Mouse (Mus musculus) midbrain, embryonic 14.5 days (tissue): Measurements from ENCODE around the gene Fam89b. TPM values are rescaled to one million over a fixed set of nuclear protein-coding genes. Genes with fewer than 3 reads are reported as not detected.

Source experiments
- ATAC-seq: fragments of 200-750 bp; cut with Nextera tagmentation; 2 replicates; pipeline ENCODE4 v1.8.0; 2017; ENCODE audit warnings: moderate number of reproducible peaks, moderate library complexity; ENCODE audit not compliant: low FRiP score, low TSS enrichment
- DNase-seq: peaks from one replicate; pipeline ENCODE4 v3.0.0-alpha.2; 2015
- H3K27ac ChIP-seq: fragments of 300-500 bp; sonication (generic); replicated peaks from 2 replicates; pipeline ENCODE4 v1.5.1; 2014; ENCODE audit warnings: mild to moderate bottlenecking, low read depth, low read length, moderate library complexity
- H3K27me3 ChIP-seq: fragments of 300-500 bp; sonication (generic); 2 replicates; pipeline ENCODE4 v1.6.1; 2014; ENCODE audit warnings: low read length, control low read depth, mixed read lengths; ENCODE audit not compliant: control insufficient read depth, insufficient read depth
- H3K36me3 ChIP-seq: fragments of 300-500 bp; sonication (generic); 2 replicates; pipeline ENCODE4 v1.6.1; 2014; ENCODE audit warnings: low read length, control low read depth; ENCODE audit not compliant: control insufficient read depth, insufficient read depth
- H3K4me1 ChIP-seq: fragments of 300-500 bp; sonication (generic); 2 replicates; pipeline ENCODE4 v1.6.1; 2014; ENCODE audit warnings: mild to moderate bottlenecking, antibody characterized with exemption, low read length, control low read depth; ENCODE audit not compliant: control insufficient read depth, insufficient read depth
- H3K4me2 ChIP-seq: fragments of 300-500 bp; sonication (generic); 2 replicates; pipeline ENCODE4 v1.6.1; 2014; ENCODE audit warnings: mild to moderate bottlenecking, low read length, moderate library complexity
- H3K4me3 ChIP-seq: fragments of 300-500 bp; sonication (generic); replicated peaks from 2 replicates; pipeline ENCODE4 v1.5.1; 2014; ENCODE audit warnings: low read depth, low read length
- H3K9ac ChIP-seq: fragments of 300-500 bp; sonication (generic); replicated peaks from 2 replicates; pipeline ENCODE4 v1.6.1; 2014; ENCODE audit warnings: mild to moderate bottlenecking, low read length, moderate library complexity
- H3K9me3 ChIP-seq: fragments of 300-500 bp; sonication (generic); 2 replicates; pipeline ENCODE4 v1.6.1; 2016; ENCODE audit warnings: low read length, control low read depth, mixed read lengths; ENCODE audit not compliant: control insufficient read depth
- WGBS: fragments of 180-500 bp; shearing (Covaris S2); extraction: QIAGEN DNeasy Blood & Tissue Kit; methylation state at CpG from one replicate; pipeline ENCODE4 v1.1.7; 2014; 5-methylcytosine and 5-hydroxymethylcytosine counted together
- polyA plus RNA-seq: library from polyadenylated mRNA; unstranded; fragments of >200 nt; fragmentation: Nextera tagmentation; extraction: Ambion mirVana; gene quantifications from 2 replicates; pipeline ENCODE4 v1.2.1, GENCODE M21; 2014

Fam89b gene
- polyA plus RNA-seq, 1 experiment from 2014 or later: 169 TPM

- H3K36me3 ChIP-seq: peaks cover 75% of the 10 kb centered on the region
- WGBS: 79% methylated on average over 8 of the region's 8 CpGs
Measured at GRCm38 (mm10) chr19:5710581-5710980, 18.9 kb downstream of the Fam89b start.

GRCm38 (mm10) chr19:5710068-5710467, 19.4 kb downstream of the Fam89b start:
- Histone ChIP-seq H3K36me3 (peaks cover 74% of the 10 kb centered on the region), H3K4me1 (no peaks in the 10 kb centered on the region), H3K9ac (no peak overlapping the region), H3K4me2 (no peak overlapping the region), H3K4me3 (no peak overlapping the region), H3K27ac (no peak overlapping the region), H3K9me3 (no peaks in the 10 kb centered on the region), H3K27me3 (no peaks in the 10 kb centered on the region)
- ATAC-seq (no peak), DNase-seq (no peak)
- 97% methylated on average over 6 of the region's 6 CpGs for WGBS

More at GRCm38 (mm10) chr19:5710581-5710980, 18.9 kb downstream of the Fam89b start:
- no peak for ATAC-seq
- Histone ChIP-seq H3K4me1 (no peaks in the 10 kb centered on the region), H3K27me3 (no peaks in the 10 kb centered on the region), H3K27ac (no peak overlapping the region), H3K4me3 (no peak overlapping the region), H3K9ac (no peak overlapping the region), H3K4me2 (no peak overlapping the region), H3K9me3 (no peaks in the 10 kb centered on the region)
- no peak for DNase-seq

- peaks cover 67% of the 10 kb centered on the region for H3K36me3 ChIP-seq
- H3K27me3 ChIP-seq: no peaks in the 10 kb centered on the region
- H3K9ac ChIP-seq: no peak overlapping the region
- no peaks in the 10 kb centered on the region for H3K4me1 ChIP-seq
- ATAC-seq (no peak; the same call in 1 of the 2 replicates), DNase-seq (no peak)
- no peak overlapping the region for H3K27ac ChIP-seq
- no peaks in the 10 kb centered on the region for H3K9me3 ChIP-seq
- 49% methylated on average over 10 of the region's 10 CpGs for WGBS
- H3K4me3 ChIP-seq: no peak overlapping the region
- no peak overlapping the region for H3K4me2 ChIP-seq
Measured at GRCm38 (mm10) chr19:5704801-5705571, 24.5 kb downstream of the Fam89b start.

- no peaks in the 10 kb centered on the region for H3K9me3 ChIP-seq
- H3K4me2 ChIP-seq: no peak within 1 kb of the TSS
- no peak for ATAC-seq
- no peaks in the 10 kb centered on the region for H3K27me3 ChIP-seq
- H3K4me1 ChIP-seq: no peaks in the 10 kb centered on the region
- no peak within 1 kb of the TSS for H3K27ac ChIP-seq
- DNase-seq: no peak
- 80% methylated on average over 17 of the region's 17 CpGs for WGBS
- peaks cover 69% of the 10 kb centered on the region for H3K36me3 ChIP-seq
- no peak within 1 kb of the TSS for H3K4me3 ChIP-seq
- no peak within 1 kb of the TSS for H3K9ac ChIP-seq
Measured at GRCm38 (mm10) chr19:5704163-5704800, 25.2 kb downstream of the Fam89b start, which contains the start of gene Kcnk7. Gene Kcnk7, plus strand, starts transcription at chr19:5704367.

GRCm38 (mm10) chr19:5695849-5696462, 33.5 kb downstream of the Fam89b start:
- ATAC-seq: no peak
- Histone ChIP-seq H3K27me3 (no peaks in the 10 kb centered on the region), H3K4me1 (peaks cover 7% of the 10 kb centered on the region; the same call in 1 of the 2 replicates), H3K9me3 (no peaks in the 10 kb centered on the region), H3K4me2 (peak overlapping the region; percentile 53), H3K9ac (no peak overlapping the region; the same call in 1 of the 2 replicates), H3K36me3 (peaks cover 72% of the 10 kb centered on the region), H3K27ac (no peak overlapping the region), H3K4me3 (peak overlapping the region; percentile 22)
- 5% methylated on average over 41 of the region's 41 CpGs for WGBS
- peak; percentile 57 for DNase-seq

- Histone ChIP-seq H3K9ac (no peak overlapping the region), H3K36me3 (peaks cover 55% of the 10 kb centered on the region)
- 82% methylated on average over 6 of the region's 6 CpGs for WGBS
Measured at GRCm38 (mm10) chr19:5693801-5694200, 35.7 kb downstream of the Fam89b start.

GRCm38 (mm10) chr19:5692913-5693396, 36.5 kb downstream of the Fam89b start:
- no peaks in the 10 kb centered on the region for H3K9me3 ChIP-seq
- peak overlapping the region; percentile 100 for H3K4me2 ChIP-seq
- H3K9ac ChIP-seq: no peak overlapping the region
- ATAC-seq (no peak), DNase-seq (no peak)
- peaks cover 24% of the 10 kb centered on the region for H3K4me1 ChIP-seq
- no peak overlapping the region for H3K4me3 ChIP-seq
- WGBS: 85% methylated on average over 10 of the region's 10 CpGs
- H3K27me3 ChIP-seq: no peaks in the 10 kb centered on the region
- peaks cover 46% of the 10 kb centered on the region for H3K36me3 ChIP-seq
- no peak overlapping the region for H3K27ac ChIP-seq

More at GRCm38 (mm10) chr19:5693801-5694200, 35.7 kb downstream of the Fam89b start:
- DNase-seq: no peak
- Histone ChIP-seq H3K4me1 (peaks cover 23% of the 10 kb centered on the region; the same call in 1 of the 2 replicates), H3K4me3 (no peak overlapping the region), H3K27me3 (no peaks in the 10 kb centered on the region), H3K4me2 (no peak overlapping the region), H3K27ac (no peak overlapping the region), H3K9me3 (no peaks in the 10 kb centered on the region)
- no peak for ATAC-seq

- peak overlapping the region; percentile 50 for H3K9ac ChIP-seq
- H3K4me1 ChIP-seq: peaks cover 30% of the 10 kb centered on the region
- H3K9me3 ChIP-seq: no peaks in the 10 kb centered on the region
- ATAC-seq (no peak), DNase-seq (no peak)
- H3K36me3 ChIP-seq: peaks cover 40% of the 10 kb centered on the region
- H3K4me3 ChIP-seq: 0 out of 2 replicates have a peak overlapping the region, but pooled peaks have one; percentile 8
- H3K27me3 ChIP-seq: no peaks in the 10 kb centered on the region
- H3K27ac ChIP-seq: 0 out of 2 replicates have a peak overlapping the region, but pooled peaks have one; percentile 17
- 69% methylated on average over 10 of the region's 10 CpGs for WGBS
- peak overlapping the region; percentile 100 for H3K4me2 ChIP-seq
Measured at GRCm38 (mm10) chr19:5692086-5692912, 37.2 kb downstream of the Fam89b start.
